Mouse (Mus musculus) embryo, embryonic 9.5 days (tissue): ENCODE results near the gene Twf1.
A peak's percentile ranks its signal among the peaks of the same experiment; 100 is the strongest.

Experiments used
- DNase-seq: peaks from one replicate; pipeline ENCODE4 v3.0.0-alpha.2; 2017; ENCODE audit errors: extremely low spot score

The Twf1 gene

DNA sequence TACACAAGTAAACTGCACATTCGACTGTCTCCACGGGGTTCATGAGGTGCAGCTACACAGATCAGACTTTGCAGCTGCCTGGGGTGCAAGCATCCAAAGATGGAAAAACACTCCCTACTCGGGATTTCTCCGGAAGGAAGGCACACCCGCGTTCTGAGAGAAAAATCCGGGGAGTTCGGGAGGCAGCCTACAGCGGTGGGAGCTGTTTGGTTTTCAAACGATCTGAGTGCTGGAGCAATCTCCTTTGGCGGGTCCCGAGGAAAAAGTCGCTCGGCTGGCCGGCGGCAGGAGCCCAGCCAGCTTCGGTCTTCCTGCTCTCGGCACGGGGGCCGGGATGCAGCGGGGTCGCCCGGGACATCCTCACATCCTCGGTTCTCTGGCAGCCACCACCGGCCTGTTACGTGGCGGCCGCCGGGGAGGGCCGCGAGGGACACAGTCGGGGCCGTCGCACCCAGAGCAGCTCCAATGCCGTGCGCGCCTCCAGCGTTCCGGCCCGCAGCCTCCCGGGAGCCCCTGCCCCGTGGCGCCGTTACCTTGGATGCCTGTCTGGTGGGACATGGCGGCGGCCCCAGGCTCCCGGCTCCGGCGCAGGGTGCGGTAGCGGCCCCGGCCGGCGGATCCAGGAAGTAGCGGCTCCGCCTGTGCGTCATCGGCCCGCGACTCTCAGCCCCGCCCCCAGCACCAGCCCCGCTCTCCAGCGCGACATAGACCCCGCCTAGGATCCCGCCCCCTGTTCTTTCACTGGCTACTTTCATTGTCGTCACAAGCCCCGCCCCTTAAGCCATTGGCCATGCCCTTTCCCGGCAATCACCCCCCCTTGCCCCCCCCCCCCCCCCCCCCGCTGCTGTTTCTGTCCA is at the start of gene Twf1:
Twf1 (minus strand) TSS at position 671 of the 857 bp plus-strand sequence.
- peak; percentile 99 for DNase-seq

DNA sequence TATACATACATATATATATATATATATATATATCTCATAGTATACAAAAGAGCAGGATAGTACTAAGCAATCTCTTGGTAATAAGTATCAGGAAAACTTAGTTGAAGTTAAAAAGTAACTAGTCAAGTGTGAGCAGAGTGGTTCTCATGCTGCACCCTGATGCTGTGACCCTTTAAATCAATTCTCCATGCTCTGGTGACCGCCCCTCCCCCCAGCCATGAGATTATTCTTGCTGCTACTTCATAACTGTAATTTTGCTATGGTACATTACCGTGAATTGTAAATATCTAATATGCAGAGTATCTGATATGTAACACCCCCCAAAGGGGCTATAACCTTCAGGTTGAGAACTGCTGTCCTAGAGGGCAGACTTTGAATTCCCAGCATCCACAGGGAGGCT is 49.4 kb upstream of the Twf1 start:
- no peak for DNase-seq

DNA sequence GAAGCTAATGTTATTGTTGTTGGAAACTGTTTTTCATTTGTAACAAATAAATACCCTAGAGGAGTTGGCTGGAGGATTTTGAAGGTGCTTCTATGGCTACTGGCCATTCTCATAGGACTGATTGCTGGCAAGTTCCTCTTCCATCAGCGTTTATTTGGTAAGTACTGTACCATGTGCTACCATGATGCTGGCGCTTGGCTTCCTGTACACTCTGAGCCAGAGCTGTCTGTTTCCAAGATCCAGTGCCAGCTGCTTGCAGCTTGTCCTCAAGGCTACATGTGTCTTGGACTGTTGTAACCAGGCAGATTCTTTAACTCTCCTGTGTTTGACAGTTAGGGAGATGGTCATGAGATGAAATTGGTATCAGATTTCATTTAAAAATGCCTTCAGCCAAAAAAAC is 48.5 kb upstream of the Twf1 start:
- no peak for DNase-seq

DNA sequence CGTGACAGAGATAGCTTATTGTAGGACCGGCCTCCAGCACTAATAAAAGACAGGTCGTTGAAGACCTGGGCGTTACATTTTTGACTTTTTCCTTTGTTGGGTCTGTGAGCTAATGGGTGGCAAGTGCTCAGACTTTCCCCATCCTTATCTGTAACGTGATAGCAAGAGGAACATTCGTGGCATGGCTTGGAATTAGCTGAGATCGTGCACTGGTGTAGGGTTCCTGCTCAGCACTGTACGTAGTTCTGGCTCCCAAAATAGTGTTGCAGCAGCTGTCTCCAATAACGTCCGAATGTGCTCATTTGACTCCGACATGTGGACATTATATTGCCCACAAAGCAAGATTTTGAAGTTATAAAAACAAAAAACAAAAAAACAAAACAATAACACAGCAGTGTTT is 44.8 kb upstream of the Twf1 start:
- DNase-seq = no peak

DNA sequence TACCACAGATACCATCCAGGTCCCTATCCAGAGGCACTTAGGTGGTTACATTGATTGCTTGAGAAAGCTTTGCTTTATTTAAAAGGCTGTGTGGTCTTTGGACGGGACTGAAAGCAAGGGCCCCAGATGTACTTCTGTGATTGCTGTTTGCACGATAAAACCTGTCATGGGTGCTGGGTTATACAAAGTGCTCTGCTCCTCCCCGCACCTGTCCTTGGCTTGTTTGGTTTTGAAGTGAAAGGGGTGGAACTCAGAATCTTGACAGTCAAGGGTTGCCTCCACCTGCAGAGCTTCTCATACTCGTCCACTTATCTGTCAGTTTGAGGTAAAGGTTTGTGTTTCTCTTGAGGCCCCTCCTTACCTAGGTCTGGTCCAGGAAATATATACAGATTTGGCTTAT is 40.9 kb upstream of the Twf1 start:
- no peak for DNase-seq

DNA sequence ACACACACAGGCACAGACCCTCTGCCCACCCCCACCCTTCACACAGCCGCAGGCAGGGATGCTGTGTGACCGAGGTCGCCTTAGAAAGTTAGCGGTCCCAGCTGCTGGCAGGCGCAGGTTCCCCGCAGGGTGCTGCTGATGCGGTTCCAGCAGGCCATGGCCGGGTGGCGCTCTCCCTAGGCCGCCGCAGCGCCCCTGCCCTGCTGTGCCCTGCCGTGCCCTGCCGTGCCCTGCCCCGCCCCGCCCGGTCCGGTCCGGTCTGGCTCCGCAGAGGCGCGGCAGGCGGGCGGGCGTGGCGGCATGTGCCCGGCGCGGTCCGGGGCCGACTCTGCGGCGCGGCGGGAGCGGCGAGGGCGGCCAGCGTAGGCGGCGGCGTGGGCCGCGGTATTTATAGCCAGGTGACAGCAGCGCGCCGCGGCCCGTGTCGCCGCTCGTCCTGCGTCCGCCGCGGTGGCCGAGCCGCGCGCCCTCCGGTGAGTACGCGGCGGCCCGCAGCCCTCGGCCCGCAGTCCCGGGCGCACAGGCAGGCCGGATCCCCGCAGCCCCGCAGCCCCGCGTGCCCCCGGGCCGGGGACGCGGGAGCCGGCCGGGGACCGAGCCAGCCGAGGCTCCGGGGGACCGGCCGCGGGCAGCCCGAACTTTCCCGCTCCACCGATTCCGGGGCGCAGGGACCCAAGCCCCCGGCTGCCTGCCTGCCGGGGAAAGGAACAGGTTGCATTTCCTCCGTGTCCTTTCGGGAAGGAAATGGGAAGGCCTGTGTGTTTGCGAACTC is 39.3 kb upstream of the Twf1 start, which contains the start of gene Tmem117:
Tmem117 (plus strand) TSS at position 403 of the 772 bp plus-strand sequence.
- peak; percentile 42 for DNase-seq

DNA sequence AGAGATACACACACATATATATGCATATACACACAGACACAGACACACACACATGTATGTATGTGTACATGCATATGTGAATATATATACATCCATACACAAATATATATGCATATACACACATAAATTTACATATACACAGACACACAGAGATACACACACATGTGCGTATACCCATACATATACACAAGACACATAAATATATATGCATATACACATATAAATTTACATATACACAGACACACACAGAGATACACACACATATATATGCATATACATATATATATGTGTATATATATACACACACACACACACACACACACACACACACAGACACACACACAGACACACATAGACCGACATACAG is 38.8 kb upstream of the Twf1 start:
- no peak for DNase-seq

DNA sequence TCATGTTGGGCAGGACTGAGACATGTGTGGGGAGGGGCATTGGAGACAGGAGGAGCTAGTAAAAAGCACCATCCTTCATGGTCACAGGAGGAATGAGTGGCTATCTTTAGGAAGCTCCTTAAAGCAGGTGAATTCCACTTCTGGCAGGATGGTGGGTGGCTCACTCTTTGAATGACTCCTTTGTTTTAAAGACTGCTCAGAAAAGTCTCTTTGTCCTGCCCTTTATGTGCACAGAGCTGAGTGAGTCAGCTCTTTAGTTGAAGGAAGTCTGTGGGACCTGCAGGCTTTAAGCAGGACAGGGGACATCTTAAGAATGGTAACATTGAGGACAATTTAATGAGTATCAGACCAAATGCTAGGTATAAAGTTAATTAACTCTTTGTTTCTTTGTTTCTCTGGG is 31.2 kb upstream of the Twf1 start:
- DNase-seq = no peak

DNA sequence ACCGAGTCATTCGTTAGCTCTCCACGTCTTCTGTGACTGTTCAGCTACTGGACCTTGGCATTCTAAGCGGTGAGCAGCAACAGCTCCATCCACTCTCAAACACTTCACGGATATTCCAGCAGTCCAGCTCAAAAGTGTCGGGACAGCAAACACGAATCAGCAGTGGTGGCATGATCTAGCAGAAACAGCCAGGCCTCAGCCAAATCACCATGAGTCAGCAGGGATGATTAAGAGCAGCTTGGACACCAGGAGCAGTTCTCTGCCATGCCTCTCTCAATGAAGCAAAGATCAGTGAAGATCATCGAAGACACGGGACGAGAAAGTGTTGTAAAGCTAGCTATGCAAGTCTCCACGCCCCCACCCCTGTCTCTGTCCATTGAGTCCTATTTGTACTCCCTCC is 26.3 kb upstream of the Twf1 start:
- DNase-seq = no peak

DNA sequence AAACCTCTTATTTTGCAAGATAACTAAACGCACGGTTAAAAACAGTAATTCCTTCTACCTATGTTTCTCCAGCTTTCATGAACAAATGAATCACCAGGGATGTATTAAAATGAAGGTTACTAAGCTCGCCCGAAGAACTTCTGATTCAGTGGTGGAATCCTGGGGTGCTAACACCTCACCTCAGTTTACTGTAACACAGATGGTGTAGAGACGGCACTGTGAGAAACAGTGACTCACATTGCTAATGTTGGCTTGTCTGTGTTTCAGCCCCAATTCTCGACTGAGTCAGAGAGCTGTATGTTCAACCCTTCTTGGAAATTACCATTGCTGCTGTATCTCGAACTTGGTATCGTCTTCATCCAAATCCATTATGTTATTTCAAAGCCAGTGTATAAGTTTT is 18.1 kb upstream of the Twf1 start:
- no peak for DNase-seq

DNA sequence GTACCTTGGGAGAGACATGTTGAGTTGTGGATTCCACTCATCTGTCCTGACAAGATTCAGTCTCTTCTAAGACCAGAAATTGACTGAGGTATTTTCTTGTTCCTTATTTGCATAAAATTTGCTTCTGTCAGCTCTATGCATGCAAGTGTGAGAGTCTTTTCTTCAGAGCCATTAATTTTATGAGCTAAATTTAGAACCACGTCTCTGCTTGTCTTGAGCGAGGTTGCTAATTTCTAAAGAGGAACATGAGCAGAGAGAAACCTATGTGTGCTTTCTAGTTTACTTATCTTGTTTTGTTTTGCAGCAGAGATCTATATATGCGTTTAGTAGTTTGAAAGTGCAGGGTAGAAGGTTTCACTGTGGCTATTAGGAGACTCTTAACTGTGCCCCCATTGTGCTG is 12.8 kb upstream of the Twf1 start:
- DNase-seq = no peak

DNA sequence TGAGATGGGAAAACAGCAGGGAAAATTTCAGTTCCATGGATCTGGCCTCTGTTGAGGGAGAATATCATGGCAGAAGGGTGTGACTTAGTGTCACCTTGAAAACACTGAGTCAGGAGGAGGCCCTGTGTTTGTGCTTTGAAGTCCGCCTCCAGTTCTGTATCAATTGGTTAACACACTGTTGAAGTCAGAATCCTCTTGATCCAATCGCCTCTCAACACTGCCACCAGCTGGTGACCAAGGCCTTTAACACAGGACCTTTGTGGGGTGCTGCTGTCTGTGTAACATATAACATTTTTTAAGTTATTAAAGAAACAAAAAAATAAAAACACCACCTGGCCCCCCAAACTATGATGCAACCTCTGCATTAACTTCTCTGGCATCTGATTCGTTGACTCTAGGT is 11.7 kb upstream of the Twf1 start:
- no peak for DNase-seq

DNA sequence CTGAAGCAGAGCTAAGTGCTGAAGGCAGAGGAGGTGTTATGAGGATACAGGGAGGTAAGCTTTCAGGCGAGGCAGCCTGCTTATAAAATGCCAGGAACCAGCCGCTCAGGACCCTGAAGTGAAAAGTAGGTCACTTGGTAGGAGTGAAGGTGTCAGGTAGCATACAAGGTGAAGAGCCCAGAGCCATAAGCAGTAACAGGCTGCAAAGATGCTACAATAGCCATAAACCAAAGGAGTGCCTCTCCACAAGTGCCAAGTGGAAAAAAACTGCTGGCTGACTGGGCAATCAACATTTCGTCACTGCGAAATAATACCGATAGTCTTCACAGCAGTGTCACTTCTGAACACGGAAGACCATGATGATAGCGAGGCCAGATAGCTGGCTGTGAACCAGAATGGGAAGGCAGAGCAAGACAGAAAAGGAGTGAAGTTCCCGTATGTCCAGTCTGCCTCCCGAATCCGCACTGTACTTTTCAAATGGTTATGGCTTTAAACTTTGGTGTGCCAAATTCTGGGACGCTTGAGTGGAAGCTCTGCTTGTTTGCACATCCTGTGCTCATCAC is 10.5 kb upstream of the Twf1 start:
- DNase-seq = no peak

DNA sequence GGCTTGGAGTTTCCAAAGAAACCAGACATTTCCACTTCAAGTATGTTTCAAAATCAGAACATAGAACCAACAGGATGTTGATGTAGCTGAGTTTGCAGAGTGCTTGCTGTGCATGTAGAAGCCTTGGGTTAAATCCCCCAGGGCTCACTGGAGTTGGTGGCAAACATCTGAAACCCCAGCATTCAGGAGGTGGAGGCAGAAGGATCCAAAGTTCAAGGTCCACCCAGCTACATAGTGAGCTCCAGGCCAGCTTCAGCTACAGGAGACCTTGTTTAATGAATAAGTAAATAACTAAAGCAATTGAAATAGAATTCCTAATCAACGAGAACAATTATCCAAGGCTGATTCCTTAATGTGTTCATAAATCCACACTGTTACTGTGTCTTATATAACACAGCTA is 3.9 kb upstream of the Twf1 start:
- DNase-seq = no peak

DNA sequence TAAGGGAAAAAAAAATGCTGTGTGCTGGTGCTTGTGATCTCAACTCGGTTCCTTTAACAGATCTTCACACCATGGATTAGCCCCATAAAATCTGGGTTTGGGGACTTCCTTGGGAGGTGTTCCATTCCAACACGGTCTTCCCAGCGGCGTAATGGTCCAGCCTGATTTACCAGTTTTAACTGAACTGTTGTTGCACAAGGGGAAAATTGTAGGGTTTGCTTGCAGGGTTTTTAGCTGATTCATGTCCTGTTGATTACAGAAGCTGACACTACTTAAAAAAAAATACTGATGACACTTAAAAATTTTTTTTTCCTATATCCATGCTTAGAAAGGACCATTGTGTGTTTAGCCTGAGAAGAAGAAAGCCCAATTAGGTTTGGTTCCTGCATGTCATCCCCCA is 1.7 kb upstream of the Twf1 start:
- DNase-seq = no peak

DNA sequence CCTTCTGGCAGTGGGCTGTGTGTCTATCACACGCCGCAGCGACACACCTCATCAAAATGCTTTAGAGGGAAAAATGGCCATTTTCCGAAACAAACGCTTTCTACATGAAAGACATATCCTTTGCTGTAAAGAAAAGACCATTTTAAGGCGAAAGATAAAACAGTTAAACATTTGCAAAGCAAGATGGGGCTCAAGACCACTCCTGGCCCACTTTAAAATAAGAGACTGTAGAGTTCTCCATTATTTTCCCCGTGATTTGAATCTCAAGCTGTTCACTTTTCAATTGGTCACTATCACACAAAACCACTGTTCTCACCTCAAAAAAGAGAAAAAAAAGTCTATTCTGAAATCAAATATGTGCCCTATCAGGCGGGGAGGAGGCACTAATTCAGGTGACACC is 394 bp upstream of the Twf1 start:
- no peak for DNase-seq

DNA sequence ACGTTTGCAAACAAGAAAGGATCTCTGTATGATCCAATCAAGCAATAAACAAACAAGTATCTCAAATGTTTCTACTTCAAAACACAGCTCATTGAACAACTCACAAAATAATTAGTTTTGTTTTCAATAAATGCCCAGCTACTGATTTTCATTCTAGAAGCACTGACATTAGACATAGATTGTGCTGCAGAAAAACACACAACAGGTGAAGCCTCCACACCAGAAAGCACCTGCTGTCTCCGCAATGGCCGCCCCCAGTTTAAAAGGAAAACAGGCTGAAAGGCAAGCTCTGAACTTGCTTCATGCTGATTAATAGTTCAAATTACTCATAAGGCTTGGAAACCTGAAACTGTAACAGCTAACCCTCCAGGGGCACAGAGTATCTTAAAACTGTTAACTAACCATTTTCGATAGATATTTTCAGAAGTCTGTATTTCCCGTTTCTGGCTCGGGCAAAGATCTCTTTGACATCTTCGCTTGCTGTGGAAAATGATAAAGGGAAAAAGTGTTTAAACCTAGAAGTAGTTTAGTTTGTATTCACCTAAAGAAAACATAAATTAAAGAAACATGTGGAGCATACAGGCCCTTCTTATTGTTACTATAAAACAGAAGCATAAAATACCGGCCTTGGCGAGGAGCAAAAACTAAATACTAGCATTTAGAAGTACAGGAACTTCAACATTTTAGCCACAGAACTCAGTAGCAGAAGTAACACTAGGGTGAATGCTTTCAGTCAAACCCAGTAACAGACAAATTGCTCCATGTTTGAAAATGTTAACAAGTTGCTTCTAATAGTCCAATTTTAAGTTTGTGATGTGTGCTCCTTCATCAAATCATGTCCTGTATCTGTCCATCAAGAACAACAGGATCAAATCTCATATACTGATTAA is 1.6 kb downstream of the Twf1 start:
- DNase-seq = no peak

DNA sequence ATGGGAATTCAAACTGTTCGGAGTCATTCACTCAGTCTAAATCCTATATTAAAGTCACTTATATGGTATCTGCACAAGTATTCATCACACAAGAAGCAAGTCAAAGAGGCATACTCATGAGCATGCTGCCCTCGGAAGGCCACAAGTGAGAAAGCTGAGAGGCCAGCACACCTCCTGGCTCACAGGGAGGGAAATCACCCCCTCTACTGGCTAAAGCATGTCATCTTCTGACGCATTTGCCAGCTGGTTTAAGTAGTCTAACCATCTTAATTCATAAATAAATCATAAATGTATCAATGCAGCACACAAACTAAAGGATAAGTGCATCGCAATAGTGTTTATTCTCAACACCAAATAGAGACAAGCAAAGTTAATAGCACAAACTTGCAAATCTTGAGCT is 5.0 kb downstream of the Twf1 start:
- no peak for DNase-seq

DNA sequence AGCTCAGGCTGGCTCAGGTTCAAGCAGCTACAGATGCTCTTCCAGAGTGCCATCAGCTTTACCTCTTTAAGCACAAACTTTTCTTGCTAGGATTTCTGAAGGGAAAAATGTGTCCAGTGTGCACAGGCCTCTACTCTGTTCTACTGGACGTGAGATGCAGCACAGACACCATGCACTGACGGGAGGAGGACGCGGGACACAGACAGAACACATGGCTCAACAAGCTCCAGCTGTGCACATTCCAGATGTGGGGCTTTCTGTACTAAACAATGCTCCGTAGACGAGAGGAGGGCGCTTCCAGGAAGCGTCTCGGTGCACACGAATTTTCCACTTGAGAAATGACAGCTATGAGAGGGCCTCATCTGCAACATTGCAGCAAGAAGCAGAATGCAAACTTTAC is 6.5 kb downstream of the Twf1 start:
- DNase-seq = no peak

DNA sequence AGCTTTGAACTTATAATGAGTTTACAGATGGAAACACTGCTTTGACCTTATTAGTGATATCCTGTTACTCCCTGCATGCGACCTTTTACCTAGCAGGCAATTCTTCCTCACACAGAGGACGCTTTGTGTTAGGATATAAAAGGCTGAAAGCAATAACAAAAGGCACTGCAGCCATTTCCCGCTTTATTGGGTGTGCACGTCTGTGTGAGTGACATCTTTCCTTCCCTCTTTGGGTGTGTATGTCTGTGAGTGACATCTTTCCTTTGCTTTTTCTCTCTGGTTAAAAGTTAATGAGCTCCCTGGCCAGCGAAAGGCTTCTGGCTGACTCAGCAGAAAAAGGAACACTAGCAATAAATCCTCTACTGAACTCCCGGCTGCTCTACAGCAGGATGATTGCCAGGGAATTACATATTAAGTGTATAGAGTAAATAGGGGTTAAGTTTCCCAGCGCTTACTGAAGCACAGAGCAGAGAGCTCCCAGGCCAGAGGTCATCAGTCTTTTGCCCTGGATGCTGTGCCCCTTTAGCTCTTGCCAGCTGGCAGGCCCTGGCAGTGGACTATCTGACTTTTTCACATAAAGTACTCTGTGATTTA is 7.6 kb downstream of the Twf1 start:
- DNase-seq = no peak

DNA sequence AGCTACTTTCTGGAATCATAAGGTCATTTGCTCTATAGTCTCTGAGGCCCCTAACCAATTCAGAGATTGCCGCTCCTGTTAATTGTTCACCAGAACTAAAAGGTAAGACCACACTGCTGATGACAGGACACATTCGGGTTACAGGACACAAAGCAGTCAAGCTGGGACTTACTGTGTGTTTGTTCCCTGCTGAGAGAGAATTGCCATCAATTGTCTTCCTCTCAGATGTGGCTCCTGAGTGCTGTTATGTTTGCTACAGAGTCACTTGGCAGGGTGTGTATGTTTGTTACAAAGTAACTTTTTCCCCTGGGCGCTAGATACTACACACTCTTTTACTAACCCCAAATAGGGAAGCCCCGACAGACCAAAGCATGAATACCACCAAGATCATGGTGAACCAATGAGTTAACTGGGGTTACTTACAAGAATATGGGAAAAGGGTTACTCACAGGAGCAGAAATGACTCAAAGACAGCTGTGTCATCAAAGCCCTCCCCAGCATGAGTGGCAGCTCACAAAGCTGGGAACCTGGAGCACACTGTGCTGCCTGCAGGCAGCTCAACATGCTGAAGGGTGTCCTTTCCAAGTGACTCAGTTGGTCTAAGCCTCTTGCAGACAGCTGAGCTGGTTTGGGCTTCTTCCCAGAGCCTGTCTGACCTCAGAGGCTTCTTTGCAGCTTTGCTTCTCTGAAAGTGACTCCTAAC is 15.0 kb downstream of the Twf1 start:
- no peak for DNase-seq
